Mouse (Mus musculus) stomach, postnatal 0 days (tissue): ENCODE measurements around the gene Tpd52l2. TPM values are rescaled to one million over a fixed set of nuclear protein-coding genes. Genes with fewer than 3 reads are reported as not detected.

Experiments
- ATAC-seq: fragments of 200-750 bp; cut with Nextera tagmentation; 2 replicates; pipeline ENCODE4 v1.8.0; 2017; ENCODE audit not compliant: low FRiP score, low TSS enrichment
- DNase-seq: peaks from one replicate; pipeline ENCODE4 v3.0.0-alpha.2; 2016; ENCODE audit warnings: low spot score
- H3K27ac ChIP-seq: fragments of 300-500 bp; sonication (generic); replicated peaks from 2 replicates; pipeline ENCODE4 v1.5.1; 2014; ENCODE audit warnings: mild to moderate bottlenecking, control low read depth
- H3K27me3 ChIP-seq: fragments of 300-500 bp; sonication (generic); 2 replicates; pipeline ENCODE4 v1.6.1; 2014; ENCODE audit warnings: low read length; ENCODE audit not compliant: control insufficient read depth, insufficient read depth
- H3K36me3 ChIP-seq: fragments of 300-500 bp; sonication (generic); 2 replicates; pipeline ENCODE4 v1.6.1; 2014; ENCODE audit warnings: low read length, mixed read lengths; ENCODE audit not compliant: control insufficient read depth, insufficient read depth
- H3K4me1 ChIP-seq: fragments of 300-500 bp; sonication (generic); replicated peaks from 2 replicates; pipeline ENCODE4 v1.6.1; 2014; ENCODE audit warnings: antibody characterized with exemption; ENCODE audit not compliant: control insufficient read depth, insufficient read depth
- H3K4me2 ChIP-seq: fragments of 300-500 bp; sonication (generic); replicated peaks from 2 replicates; pipeline ENCODE4 v1.6.1; 2014; ENCODE audit warnings: low read depth, mild to moderate bottlenecking, control low read depth, moderate library complexity
- H3K4me3 ChIP-seq: fragments of 300-500 bp; sonication (generic); 2 replicates; pipeline ENCODE4 v1.5.1; 2014; ENCODE audit warnings: low read depth, low read length, control low read depth
- H3K9ac ChIP-seq: fragments of 300-500 bp; sonication (generic); 2 replicates; pipeline ENCODE4 v1.6.1; 2014; ENCODE audit warnings: mild to moderate bottlenecking, low read length, control low read depth, mixed read lengths
- H3K9me3 ChIP-seq: fragments of 300-500 bp; sonication (generic); 2 replicates; pipeline ENCODE4 v1.6.1; 2016; ENCODE audit warnings: low read length; ENCODE audit not compliant: control insufficient read depth
- CTCF ChIP-seq: IDR thresholded peaks from 2 replicates; pipeline ENCODE4 v1.5.1; 2016; ENCODE audit warnings: antibody characterized with exemption, low read depth, mild to moderate bottlenecking, moderate library complexity
- EP300 ChIP-seq: optimal IDR thresholded peaks from 2 replicates; pipeline ENCODE3; 2016; ENCODE audit warnings: antibody characterized with exemption
- WGBS: fragments of 180-500 bp; shearing (Covaris S2); extraction: QIAGEN DNeasy Blood & Tissue Kit; methylation state at CpG from one replicate; pipeline ENCODE4 v1.1.7; 2014; 5-methylcytosine and 5-hydroxymethylcytosine counted together
- polyA plus RNA-seq: library from polyadenylated mRNA; unstranded; fragments of >200 nt; fragmentation: Nextera tagmentation; extraction: Ambion mirVana; gene quantifications from 2 replicates; pipeline ENCODE4 v1.2.1, GENCODE M21; 2015

The Tpd52l2 gene
- polyA plus RNA-seq, 1 experiment from 2014 or later, result 104 TPM

- Histone ChIP-seq H3K27ac (no peak overlapping the region), H3K9me3 (no peaks in the 10 kb centered on the region), H3K9ac (no peak overlapping the region), H3K4me3 (no peak overlapping the region), H3K36me3 (peaks cover 14% of the 10 kb centered on the region), H3K27me3 (no peaks in the 10 kb centered on the region), H3K4me1 (no peaks in the 10 kb centered on the region), H3K4me2 (no peak overlapping the region)
- no peak for TF ChIP-seq EP300
- no peak for ATAC-seq
- no peak for DNase-seq
Observed at GRCm38 (mm10) chr2:181553772-181554171, 56.8 kb downstream of the Tpd52l2 start.

- Histone ChIP-seq H3K27ac (no peak overlapping the region), H3K9me3 (no peaks in the 10 kb centered on the region), H3K9ac (no peak overlapping the region), H3K4me2 (no peak overlapping the region), H3K27me3 (no peaks in the 10 kb centered on the region), H3K36me3 (peaks cover 5% of the 10 kb centered on the region; the same call in 1 of the 2 replicates), H3K4me3 (no peak overlapping the region), H3K4me1 (no peaks in the 10 kb centered on the region)
- TF ChIP-seq CTCF (no peak), EP300 (no peak)
- DNase-seq (no peak), ATAC-seq (no peak)
- WGBS, result 91% methylated on average over 3 of the region's 3 CpGs
Observed at GRCm38 (mm10) chr2:181567338-181567737, 70.4 kb downstream of the Tpd52l2 start.

Other genes starting within 250 kb of the Tpd52l2 start
- gene Gmeb2, start 209.1 kb upstream of the Tpd52l2 start, polyA plus RNA-seq, result 4.9 and 5.5 TPM in 2 replicates
- 26.3 and 28.9 TPM in 2 replicates for gene Stmn3, start 182.6 kb upstream of the Tpd52l2 start, polyA plus RNA-seq
- 9.0 and 9.3 TPM in 2 replicates for gene Rtel1, start 177.4 kb upstream of the Tpd52l2 start, polyA plus RNA-seq
- gene Zgpat, start 132.2 kb upstream of the Tpd52l2 start, polyA plus RNA-seq, result 15.5 and 18.2 TPM in 2 replicates
- 30.1 and 33.7 TPM in 2 replicates for gene Arfrp1, start 131.7 kb upstream of the Tpd52l2 start, polyA plus RNA-seq
- gene Lime1, start 117.1 kb upstream of the Tpd52l2 start, polyA plus RNA-seq, result 8.3 and 8.8 TPM in 2 replicates
- gene Zbtb46, start 37.7 kb upstream of the Tpd52l2 start, polyA plus RNA-seq, result 2.4 TPM in 2 replicates
- 0.08 and 0.15 TPM in 2 replicates for gene Abhd16b, start 3.9 kb upstream of the Tpd52l2 start, polyA plus RNA-seq
- 50.2 and 52.7 TPM in 2 replicates for gene Dnajc5, start 23.3 kb downstream of the Tpd52l2 start, polyA plus RNA-seq
- gene Uckl1, start 87.8 kb downstream of the Tpd52l2 start, polyA plus RNA-seq, result 37.1 and 39.7 TPM in 2 replicates
- gene Prpf6, start 94.7 kb downstream of the Tpd52l2 start, polyA plus RNA-seq, result 28.3 and 28.4 TPM in 2 replicates
- gene Zfp512b, start 95.7 kb downstream of the Tpd52l2 start, polyA plus RNA-seq, result 15.9 and 18.3 TPM in 2 replicates
- 22.9 and 26.8 TPM in 2 replicates for gene Samd10, start 102.1 kb downstream of the Tpd52l2 start, polyA plus RNA-seq
- not detected in 2 replicates for gene Gm29797, start 159.9 kb downstream of the Tpd52l2 start, polyA plus RNA-seq
- 14.0 and 14.1 TPM in 2 replicates for gene Sox18, start 174.5 kb downstream of the Tpd52l2 start, polyA plus RNA-seq
- gene Tcea2, start 183.2 kb downstream of the Tpd52l2 start, polyA plus RNA-seq, result 12.7 and 13.4 TPM in 2 replicates
- 20.0 and 24.6 TPM in 2 replicates for gene Rgs19, start 196.8 kb downstream of the Tpd52l2 start, polyA plus RNA-seq
- gene Lkaaear1, start 201.3 kb downstream of the Tpd52l2 start, polyA plus RNA-seq, result not detected in 2 replicates
- gene Oprl1, start 217.9 kb downstream of the Tpd52l2 start, polyA plus RNA-seq, result 0.52 and 0.80 TPM in 2 replicates